1 mouse cellular context compared by ENCODE assay signal in genomic region chr7:141168518-141168953, GRCm38 (mm10).
TF ChIP-seq lines count a peak whose summit lies in the region.

No protein-coding gene starts in this region.

TF ChIP-seq in MEL, 35 proteins besides CTCF, POLR2A, EP300 and RAD21 (continued from another document):
- TF ChIP-seq TBP (IDR thresholded peaks at IDR 0.05; ENCODE audit: low read depth, low read length) (no peak), NRF1 (IDR thresholded peaks at IDR 0.05; ENCODE audit: insufficient read depth, low read depth, low read length, poor library complexity, severe bottlenecking) (no peak), ETS1 (IDR thresholded peaks at IDR 0.05; ENCODE audit: low read depth, low read length) (0 out of 2 replicates have a peak, but pooled peaks have one; percentile 35), ZKSCAN1 (IDR thresholded peaks at IDR 0.05; ENCODE audit: low read depth, low read length) (no peak), ZNF384 (IDR thresholded peaks at IDR 0.05; ENCODE audit: low read depth, low read length) (no peak), MAFK (IDR thresholded peaks at IDR 0.05; ENCODE audit: borderline replicate concordance, low read depth, low read length) (no peak), ZC3H11A (IDR thresholded peaks at IDR 0.05; ENCODE audit: low read depth, low read length) (no peak), HCFC1 (IDR thresholded peaks at IDR 0.05; ENCODE audit: low read depth, low read length) (no peak), GABPA (IDR thresholded peaks at IDR 0.05; ENCODE audit: low read depth, low read length) (no peak), MEF2A (IDR thresholded peaks at IDR 0.05; ENCODE audit: extremely low read depth, insufficient replicate concordance, low read depth, low read length, poor library complexity, severe bottlenecking) (no peak), MYB (IDR thresholded peaks at IDR 0.05; ENCODE audit: low read depth, low read length) (no peak), USF2 (IDR thresholded peaks at IDR 0.05; ENCODE audit: borderline replicate concordance in 1 of 2, insufficient read depth in 1 of 2, low read depth in 1 of 2, low read length in 2 of 2) (no peak), MXI1 (IDR thresholded peaks at IDR 0.05; ENCODE audit: low read depth, low read length) (no peak), MAZ (IDR thresholded peaks at IDR 0.05; ENCODE audit: low read depth, low read length) (0 out of 2 replicates have a peak, but pooled peaks have one; percentile 27), SIN3A (IDR thresholded peaks at IDR 0.05; ENCODE audit: low read length) (peak; percentile 80), ZMIZ1 (IDR thresholded peaks at IDR 0.05; ENCODE audit: low read depth, low read length) (0 out of 2 replicates have a peak, but pooled peaks have one; percentile 60), RCOR1 (IDR thresholded peaks at IDR 0.05; ENCODE audit: low read depth, low read length) (no peak), BHLHE40 (IDR thresholded peaks at IDR 0.05; ENCODE audit: borderline replicate concordance, low read depth, low read length) (no peak), POLR2AphosphoS2 (IDR thresholded peaks at IDR 0.05; ENCODE audit: low read length) (no peak), CHD1 (IDR thresholded peaks at IDR 0.05; ENCODE audit: low read depth, low read length) (no peak), KAT2A (conservative IDR thresholded peaks at IDR 0.05; ENCODE audit: low read depth, low read length) (no peak; the same call in 1 of the 2 replicates), MYC (IDR thresholded peaks at IDR 0.05; ENCODE audit: low read depth, low read length) (peak; percentile 71; the same call in 1 of the 2 replicates), UBTF (IDR thresholded peaks at IDR 0.05; ENCODE audit: borderline replicate concordance, insufficient read depth, low read depth, low read length) (no peak), POLR2AphosphoS5 (IDR thresholded peaks at IDR 0.05; ENCODE audit: borderline replicate concordance, low read depth, low read length) (no peak), USF1 (IDR thresholded peaks at IDR 0.05; ENCODE audit: low read depth, low read length) (no peak), TAL1 (IDR thresholded peaks at IDR 0.05; ENCODE audit: low read length) (no peak)
